Mouse (Mus musculus) monocyte, adult 2 months (primary cell): ENCODE data around the gene Spaca4.

ENCODE experiments used
- DNase-seq, 2 experiments: peaks; one replicate each; pipeline ENCODE4 v3.0.0; 2022; ENCODE audit warnings: low spot score in 2 of 2, low read depth in 1 of 2

The Spaca4 gene

GRCm38 (mm10) chr7:45713396-45713795 is 12.2 kb downstream of the Spaca4 start:
- DNase-seq = no peak

GRCm38 (mm10) chr7:45712022-45712757 is 13.4 kb downstream of the Spaca4 start:
- DNase-seq = no peak

GRCm38 (mm10) chr7:45711316-45712021 is 14.1 kb downstream of the Spaca4 start:
- DNase-seq = no peak

GRCm38 (mm10) chr7:45710477-45711191 is 15.0 kb downstream of the Spaca4 start:
- DNase-seq = no peak

- no peak for DNase-seq
Observed at GRCm38 (mm10) chr7:45709677-45710355, 15.8 kb downstream of the Spaca4 start.

GRCm38 (mm10) chr7:45709036-45709435 is 16.6 kb downstream of the Spaca4 start:
- no peak for DNase-seq

- DNase-seq = no peak
Observed at GRCm38 (mm10) chr7:45708221-45708761, 17.3 kb downstream of the Spaca4 start.

- peak; percentile 92 to 97 for DNase-seq
Observed at GRCm38 (mm10) chr7:45707375-45707967, 18.1 kb downstream of the Spaca4 start.

GRCm38 (mm10) chr7:45706721-45707241 is 18.8 kb downstream of the Spaca4 start:
- peak in 1 of 2 experiments; percentile 73 for DNase-seq

GRCm38 (mm10) chr7:45705873-45706281 is 19.7 kb downstream of the Spaca4 start:
- DNase-seq = no peak

GRCm38 (mm10) chr7:45705443-45705864 is 20.2 kb downstream of the Spaca4 start:
- DNase-seq = no peak

GRCm38 (mm10) chr7:45704730-45705442 is 20.7 kb downstream of the Spaca4 start, which contains the start of gene Dbp:
TSS of gene Dbp (plus strand) at chr7:45705088.
- peak; percentile 96 to 98 for DNase-seq

- peak in 1 of 2 experiments; percentile 37 for DNase-seq
Observed at GRCm38 (mm10) chr7:45704046-45704559, 21.5 kb downstream of the Spaca4 start.

GRCm38 (mm10) chr7:45703521-45704033 is 22.0 kb downstream of the Spaca4 start:
- no peak for DNase-seq

- no peak for DNase-seq
Observed at GRCm38 (mm10) chr7:45702809-45703520, 22.6 kb downstream of the Spaca4 start.

GRCm38 (mm10) chr7:45702316-45702715 is 23.3 kb downstream of the Spaca4 start:
- no peak for DNase-seq

GRCm38 (mm10) chr7:45701607-45702006 is 24.0 kb downstream of the Spaca4 start:
- no peak for DNase-seq

- DNase-seq = no peak
Observed at GRCm38 (mm10) chr7:45701072-45701471, 24.5 kb downstream of the Spaca4 start.
